Mouse (Mus musculus): Measurements from ENCODE around the gene Tub.

The Tub gene

GRCm38 (mm10) chr7:108950312-108950761 is at the start of gene Tub:
Gene Tub (plus strand): TSS chr7:108950338.
- peak; percentile 54 for DNase-seq

DNA sequence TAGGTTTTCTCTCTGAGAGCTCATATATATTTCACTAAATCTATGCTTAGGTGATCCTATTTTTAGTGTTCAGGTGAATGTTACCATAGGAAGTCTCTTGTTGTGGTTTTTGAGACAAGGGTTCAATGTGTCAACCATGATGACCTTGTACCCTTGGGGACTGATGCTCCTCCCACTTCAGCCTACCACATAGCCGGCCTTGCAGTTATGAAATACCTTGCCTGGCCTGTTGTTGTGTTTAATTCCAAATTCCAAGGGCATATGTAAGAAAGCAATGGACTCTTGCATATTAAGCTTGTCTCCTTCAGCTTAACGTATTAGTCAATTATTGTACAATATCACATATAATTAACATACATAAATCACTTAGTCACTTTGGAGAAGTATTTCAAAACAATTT is 46.2 kb upstream of the Tub start:
- no peak for DNase-seq

DNA sequence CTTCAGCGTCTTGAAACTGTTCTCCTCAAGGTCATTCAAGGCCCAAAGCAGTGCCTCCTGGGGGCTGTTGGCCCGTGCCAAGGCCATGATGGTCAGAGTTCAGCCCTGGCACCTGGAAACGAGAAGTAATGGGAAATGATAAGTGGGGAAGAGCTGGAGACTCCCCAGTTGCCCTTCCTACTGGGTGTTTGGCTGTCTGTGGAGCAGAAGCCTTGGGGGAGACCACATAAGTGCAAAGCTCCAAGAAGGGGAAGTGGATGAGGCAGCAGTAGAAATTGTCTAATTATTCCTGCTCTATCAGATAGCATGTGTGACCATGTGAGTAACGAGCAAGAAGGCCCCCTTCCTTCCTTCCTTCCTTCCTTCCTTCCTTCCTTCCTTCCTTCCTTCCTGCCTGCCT is 23.1 kb upstream of the Tub start:
- no peak for DNase-seq

GRCm38 (mm10) chr7:108928280-108929188 is 21.6 kb upstream of the Tub start:
- no peak for DNase-seq

DNA sequence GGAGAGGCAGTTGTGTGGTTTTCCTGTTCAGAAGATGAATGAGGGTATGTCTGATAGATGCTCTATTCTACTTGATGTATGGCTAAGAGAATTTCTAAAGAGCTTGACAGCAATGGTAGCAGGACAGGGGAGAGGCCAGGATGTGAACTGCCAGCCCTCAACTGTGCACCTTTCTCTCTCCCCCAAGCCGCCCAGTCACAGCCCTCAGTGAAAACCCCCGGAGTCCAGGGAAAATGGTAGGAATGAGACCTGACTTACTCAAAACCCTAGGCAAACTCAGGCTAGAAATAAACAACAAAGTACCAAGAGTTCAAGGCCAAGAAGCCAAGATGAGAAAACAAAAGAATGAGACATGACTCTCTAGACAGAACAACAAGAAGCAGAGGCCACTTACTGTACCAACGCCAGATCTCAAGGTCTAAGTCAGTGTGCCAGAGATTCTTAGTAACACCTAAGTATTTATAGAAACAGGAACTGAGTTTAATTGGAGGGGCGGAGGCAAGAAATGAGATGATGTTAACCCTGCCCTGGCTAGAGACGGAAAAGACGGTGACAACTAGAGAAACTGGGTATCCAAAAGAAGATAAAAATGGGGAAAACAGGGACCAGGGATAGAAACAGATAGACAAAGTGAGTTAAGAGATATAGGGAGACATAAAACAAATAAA is 20.3 kb upstream of the Tub start, which contains the start of gene Nlrp10:
Nlrp10 (minus strand) TSS at position 453 of the 668 bp plus-strand sequence.
- DNase-seq, result no peak

DNA sequence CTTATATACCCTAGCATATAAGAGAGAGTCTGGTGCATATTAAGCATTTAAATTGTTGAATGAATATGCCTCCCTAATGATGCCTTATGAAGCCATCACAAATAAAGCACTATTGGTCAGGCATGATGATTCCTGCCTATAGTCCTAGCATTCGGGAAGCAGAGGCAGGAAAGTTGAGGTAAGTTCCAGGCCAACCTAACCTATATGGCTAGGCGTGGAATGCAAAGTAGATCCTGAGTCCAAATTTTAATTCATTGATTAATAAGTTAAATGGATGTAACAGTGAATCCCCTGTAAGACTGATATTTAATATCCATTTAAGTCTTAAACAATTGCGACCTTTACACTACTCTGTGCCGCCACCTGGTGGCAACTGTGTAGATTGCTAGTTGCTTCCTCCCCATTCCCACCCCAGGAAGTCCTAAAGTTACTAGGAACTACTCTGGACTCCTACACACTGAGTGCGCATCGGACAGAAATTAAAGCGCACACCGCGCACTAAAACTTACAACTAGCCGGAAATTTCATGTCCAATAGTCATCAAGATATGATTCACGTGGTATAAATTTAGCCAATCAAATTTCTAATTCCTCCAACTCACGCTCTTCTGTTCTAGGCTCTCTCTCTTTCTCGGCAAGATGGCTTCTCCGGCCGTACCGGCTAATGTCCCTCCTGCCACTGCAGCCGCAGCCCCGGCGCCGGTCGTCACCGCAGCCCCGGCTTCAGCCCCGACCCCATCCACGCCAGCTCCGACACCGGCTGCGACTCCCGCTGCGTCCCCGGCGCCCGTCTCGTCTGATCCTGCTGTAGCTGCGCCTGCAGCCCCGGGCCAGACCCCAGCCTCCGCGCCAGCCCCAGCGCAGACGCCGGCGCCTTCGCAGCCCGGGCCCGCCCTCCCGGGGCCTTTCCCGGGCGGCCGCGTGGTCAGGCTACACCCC is 16.1 kb upstream of the Tub start, which contains the start of gene Eif3f:
Eif3f (plus strand) TSS at position 624 of the 938 bp plus-strand sequence.
- DNase-seq, result peak; percentile 96

- DNase-seq, result peak; percentile 10
Measured at GRCm38 (mm10) chr7:108934836-108935235, 15.3 kb upstream of the Tub start.

GRCm38 (mm10) chr7:108935411-108935810 is 14.7 kb upstream of the Tub start:
- DNase-seq, result no peak

DNA sequence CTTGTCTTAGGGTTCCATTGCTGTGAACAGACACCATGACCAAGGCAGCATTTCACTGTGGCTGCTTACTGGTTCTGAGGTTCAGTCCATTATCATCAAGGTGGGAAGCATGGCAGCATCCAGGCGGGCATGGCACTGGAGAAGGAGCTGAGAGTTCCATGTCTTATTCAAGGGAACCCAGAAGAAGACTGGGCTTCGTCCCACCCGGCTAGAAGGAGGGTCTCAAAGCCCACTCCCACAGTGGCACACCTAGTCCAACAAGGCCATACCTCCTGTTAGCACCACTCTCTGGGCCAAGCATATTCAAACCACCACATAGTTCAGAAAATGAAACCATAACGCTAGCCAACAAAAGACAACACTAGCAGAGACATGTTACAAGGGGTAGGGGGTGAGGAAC is 13.5 kb upstream of the Tub start:
- no peak for DNase-seq

DNA sequence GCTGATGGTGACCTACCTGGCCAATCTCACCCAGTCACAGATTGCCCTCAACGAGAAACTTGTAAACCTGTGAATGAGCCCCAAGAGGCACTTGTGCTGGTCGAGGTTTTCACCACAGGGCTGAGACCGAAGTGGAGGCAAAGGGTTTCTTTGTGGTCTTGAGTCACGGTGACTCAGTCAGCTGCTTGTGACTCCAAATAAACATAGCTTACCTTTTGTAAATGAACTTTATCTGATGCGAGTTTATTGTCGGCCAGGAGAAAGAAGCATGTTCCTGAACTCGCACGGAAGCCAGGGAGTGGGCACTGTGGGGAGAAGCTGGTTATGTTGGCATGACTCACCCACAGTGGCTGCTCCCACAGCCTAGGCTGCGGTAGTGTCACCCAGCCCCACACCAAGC is 8.7 kb upstream of the Tub start:
- no peak for DNase-seq

DNA sequence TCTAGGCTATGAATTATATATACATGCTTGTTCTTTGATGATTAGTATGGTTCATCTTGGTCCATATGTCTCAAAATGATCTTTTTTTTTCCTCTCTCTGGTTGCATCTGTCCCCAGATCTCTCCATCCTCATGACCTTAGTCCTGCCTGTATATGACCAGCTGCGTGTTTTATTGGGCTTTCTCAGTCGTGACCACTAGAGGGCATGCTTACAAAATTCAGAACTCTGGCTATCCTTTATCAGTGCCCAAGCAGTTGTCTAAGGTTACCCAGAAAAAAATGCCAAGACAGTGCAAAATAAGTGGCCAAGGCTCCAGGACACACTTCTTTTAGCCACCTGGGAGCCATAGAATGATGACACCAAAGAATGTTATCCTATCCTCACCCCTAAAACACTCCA is 6.1 kb upstream of the Tub start:
- peak; percentile 52 for DNase-seq

DNA sequence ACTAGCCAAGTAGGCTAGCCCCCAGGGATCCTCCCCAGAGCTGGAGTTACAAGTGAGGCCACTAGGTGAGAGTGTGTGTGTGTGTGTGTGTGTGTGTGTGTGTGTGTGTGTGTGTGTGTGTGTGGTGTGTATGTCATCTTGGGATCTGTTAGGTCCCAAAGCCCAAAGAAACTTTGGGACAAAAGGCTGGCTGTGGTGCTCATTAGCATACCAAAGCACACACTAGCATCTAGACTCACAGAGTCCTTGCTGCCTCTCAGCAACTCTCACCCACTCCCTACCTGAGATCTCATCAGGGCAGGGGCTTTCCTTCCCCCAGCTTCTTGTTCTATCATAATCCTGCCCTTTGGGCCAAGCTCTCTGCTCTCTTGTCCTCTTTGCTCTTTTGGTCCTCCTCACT is 1.5 kb upstream of the Tub start:
- DNase-seq, result no peak

DNA sequence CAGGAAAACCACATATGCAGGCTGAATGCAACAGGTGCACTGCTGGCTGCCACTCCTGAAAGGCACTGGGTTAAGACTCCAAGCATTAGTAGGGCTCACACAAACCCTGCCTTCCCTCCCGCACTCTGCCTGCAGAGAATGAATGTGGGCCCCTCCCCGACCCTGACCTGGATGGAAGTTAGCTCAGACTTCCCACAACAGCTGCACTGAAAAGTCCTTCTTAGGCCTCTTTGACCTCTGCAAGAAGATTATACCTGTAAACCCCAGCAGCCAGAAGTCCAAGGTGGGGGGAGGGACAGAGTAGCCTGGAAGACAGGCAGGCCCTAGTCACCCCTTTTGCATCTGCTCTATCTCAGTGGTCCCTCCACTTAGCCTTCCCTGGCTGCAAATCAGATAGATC is 837 bp upstream of the Tub start:
- DNase-seq, result no peak

DNA sequence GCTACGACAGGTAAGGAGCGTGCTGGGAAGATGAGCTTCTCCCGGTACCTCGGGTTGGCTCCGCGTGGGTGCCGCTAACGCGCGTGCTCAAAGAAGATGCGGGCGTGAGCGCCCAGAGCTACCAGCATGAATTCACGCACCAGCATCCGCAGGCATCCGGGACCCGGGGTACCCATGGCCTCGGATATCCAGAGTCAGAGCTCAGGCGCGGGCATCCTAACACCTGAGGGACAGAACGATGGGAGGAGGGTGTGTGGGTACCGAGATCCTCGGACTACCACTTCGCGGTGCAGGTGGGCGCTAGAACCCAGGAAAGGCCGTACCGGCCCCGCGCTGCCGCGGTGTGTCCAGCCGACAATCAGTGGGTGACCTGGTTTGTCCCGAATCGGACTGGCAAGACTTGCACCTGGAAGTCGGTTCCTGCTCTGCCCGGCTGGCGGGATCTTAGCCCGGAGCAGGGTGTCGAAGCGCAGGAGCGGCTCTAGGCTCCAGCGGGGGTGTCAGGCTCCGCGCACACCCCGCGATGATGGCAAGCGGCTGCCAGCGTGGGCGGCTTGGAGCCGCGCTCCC is 709 bp downstream of the Tub start:
- DNase-seq, result no peak

DNA sequence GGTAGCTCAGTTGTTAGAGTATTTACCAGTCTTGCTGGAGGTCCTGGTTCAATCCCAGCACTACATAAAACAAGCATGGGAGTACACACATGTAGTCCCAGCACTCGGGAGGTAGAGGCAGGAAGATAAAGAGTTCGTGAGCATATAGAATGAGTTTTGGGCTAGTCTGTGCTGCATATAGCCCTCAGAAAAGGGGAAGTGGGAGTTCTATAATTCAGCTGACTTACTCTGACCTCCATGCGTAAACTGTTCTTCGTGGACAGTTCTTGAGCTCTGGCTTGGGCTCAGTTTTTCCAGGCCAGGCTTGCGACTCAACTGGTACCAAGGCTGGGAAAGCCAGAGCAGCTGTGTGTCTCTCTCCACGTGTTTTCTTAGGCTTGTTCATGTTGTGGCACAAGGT is 2.7 kb downstream of the Tub start:
- no peak for DNase-seq

DNA sequence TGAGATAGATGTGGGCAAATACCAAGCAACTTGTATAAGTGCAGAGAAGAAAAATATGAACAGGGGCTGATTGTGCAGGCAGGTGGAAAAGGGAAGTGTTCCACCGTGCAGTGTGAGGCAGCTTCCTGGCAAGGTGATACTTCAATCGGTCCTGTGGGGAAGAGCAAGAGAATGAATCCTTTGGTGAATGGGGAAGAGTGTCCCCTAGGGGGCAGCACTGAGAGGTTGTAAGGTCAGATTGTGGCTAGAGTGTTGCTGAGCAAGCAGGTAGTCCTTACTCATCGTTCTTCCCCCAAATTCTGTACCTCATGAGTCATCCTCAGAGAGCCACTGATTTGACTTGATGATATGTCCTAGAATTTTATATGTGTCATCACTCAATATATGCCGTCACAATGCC is 4.0 kb downstream of the Tub start:
- DNase-seq, result no peak

DNA sequence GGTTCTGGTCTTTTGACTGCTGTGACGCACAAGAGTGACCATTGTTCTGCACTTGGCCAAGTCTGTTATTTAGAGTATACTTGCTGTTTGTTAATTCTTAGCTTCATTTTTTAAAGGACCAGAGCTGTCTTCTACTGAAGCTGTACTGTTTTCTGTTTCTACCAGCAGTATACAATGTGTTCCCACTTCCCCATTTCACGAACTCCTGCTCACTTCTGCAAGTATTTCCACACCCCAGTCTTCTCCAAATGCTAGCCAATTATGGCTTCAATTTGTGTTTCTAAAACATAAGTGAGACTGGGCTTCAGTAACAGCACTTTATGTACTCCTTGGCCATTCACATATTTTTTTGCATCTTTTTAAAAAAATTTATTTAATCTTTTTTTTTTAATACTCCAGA is 7.6 kb downstream of the Tub start:
- no peak for DNase-seq

DNA sequence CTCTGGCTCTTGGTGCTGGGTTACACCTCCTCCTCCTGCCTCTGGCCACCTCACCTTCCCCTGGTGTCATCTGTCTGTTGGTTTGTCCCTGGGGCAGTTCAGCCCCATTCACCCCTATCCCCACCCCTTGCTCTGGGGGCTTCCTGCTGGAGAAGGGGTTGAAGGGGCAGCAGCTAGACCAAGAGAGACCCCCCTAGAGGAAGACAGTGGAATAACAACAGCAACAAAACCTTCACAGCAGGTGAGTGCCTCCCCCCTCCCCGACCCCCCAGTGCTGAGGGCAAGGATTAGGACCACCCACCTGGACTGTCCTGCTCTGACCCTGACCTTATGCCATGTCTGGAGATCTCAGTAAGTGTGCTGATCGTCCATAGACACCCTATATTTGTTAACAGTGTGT is 15.8 kb downstream of the Tub start:
- DNase-seq, result no peak

DNA sequence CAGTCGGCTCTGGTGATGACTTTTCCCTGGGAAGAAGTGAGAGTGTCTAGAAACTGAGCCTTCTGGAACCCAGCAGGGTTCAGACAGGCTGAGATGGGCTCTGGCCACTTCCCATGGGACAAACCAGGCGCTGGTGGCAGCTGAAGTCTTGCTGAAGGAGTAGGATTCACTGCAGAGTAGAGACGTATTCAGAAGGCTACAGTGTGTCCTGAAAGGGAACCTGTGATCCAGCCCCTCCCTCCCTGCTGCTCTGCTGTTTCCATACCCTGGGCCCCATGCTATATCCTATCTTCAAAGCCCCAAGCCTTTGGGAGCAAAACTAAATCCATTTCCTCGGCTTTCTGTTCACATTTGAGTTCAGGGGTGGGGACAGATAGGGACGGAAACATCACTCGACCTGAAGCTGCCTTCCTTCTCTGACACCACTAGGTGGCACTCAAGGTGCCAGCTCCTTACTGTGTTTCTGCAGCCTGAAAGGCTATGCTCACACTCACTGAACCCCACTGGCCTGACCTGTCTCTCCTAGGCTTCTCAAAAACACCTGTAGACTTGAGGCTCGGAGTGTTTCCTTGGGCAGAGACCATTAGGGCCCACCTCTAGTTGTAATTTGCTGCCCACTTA is 16.7 kb downstream of the Tub start:
- peak; percentile 56 for DNase-seq

DNA sequence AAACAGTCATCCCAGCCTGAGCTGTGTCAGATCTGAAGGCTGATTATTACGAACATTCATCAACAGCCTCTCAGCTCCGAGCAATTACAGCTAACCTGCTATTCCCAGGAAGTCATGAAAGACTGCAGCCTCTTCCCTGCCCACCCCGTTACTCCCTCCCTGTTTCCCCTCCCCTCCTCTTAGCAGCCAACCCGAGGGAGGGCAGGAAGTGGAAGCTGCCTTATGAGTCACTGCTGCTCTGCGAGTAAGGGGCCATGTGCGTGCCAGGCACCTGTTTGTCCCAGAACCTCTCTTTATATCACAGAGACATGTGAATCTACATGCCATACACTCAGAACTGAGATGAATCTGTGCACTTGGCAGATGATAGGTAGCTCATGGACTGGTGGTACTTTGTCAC is 18.1 kb downstream of the Tub start:
- no peak for DNase-seq

GRCm38 (mm10) chr7:108972273-108972672 is 22.1 kb downstream of the Tub start:
- DNase-seq, result no peak

Measured in kidney, postnatal 14 days (tissue).